Mouse (Mus musculus): ENCODE results near the gene Snupn. TPM values are rescaled to one million over a fixed set of nuclear protein-coding genes. Genes with fewer than 3 reads are reported as not detected.

Gene Snupn
- polyA plus RNA-seq, 2 experiments: 4.6 to 8.7 TPM

- Histone ChIP-seq H3K4me2 (ENCODE audit: low read depth) (no peak overlapping the region), H3K36me3 (replicated peaks; ENCODE audit: control insufficient read depth, insufficient read depth, low read depth) (no peaks in the 10 kb centered on the region), H3K4me1 (replicated peaks; ENCODE audit: control insufficient read depth in 2 of 2, insufficient read depth in 2 of 2, low read length in 1 of 2) (0 out of 4 replicates have a peak, but pooled peaks cover 0 to 2% of the 10 kb centered on the region in 2 experiments), H3K27me3 (ENCODE audit: control insufficient read depth, insufficient read depth, low read length) (no peaks in the 10 kb centered on the region), H3K9ac (replicated peaks) (no peak overlapping the region), H3K4me3 (ENCODE audit: insufficient read depth in 1 of 2, low read depth in 2 of 2, low read length in 2 of 2) (no peak overlapping the region), H3K9me3 (ENCODE audit: control insufficient read depth, low read length) (no peaks in the 10 kb centered on the region), H3K27ac (no peak overlapping the region)
- DNase-seq (ENCODE audit: low read depth in 3 of 3, low spot score in 3 of 3) (no peak), ATAC-seq (ENCODE audit: insufficient read depth) (no peak)
- 45% methylated on average over 1 of the region's 1 CpGs for WGBS (ENCODE audit: insufficient replicate concordance)
- no peak for TF ChIP-seq EP300 (IDR thresholded peaks at IDR 0.05; ENCODE audit: low read depth)
- no peak for TF ChIP-seq CTCF (IDR thresholded peaks at IDR 0.05; ENCODE audit: low read depth)
Observed at GRCm38 (mm10) chr9:56911017-56911416, 39.7 kb upstream of the Snupn start.

GRCm38 (mm10) chr9:56913991-56914390 lies 36.7 kb upstream of the Snupn start:
- no peak overlapping the region for H3K4me3 ChIP-seq (ENCODE audit: insufficient read depth in 1 of 2, low read depth in 2 of 2, low read length in 2 of 2)
- DNase-seq (ENCODE audit: low read depth in 3 of 3, low spot score in 3 of 3): no peak
- H3K9ac ChIP-seq (replicated peaks): no peak overlapping the region
- no peak for ATAC-seq (ENCODE audit: insufficient read depth)
- H3K9me3 ChIP-seq (ENCODE audit: control insufficient read depth, low read length): no peaks in the 10 kb centered on the region
- H3K27ac ChIP-seq: no peak overlapping the region
- no peaks in the 10 kb centered on the region for H3K27me3 ChIP-seq (ENCODE audit: control insufficient read depth, insufficient read depth, low read length)
- 0 out of 4 replicates have a peak, but pooled peaks cover 0 to 2% of the 10 kb centered on the region in 2 experiments for H3K4me1 ChIP-seq (replicated peaks; ENCODE audit: control insufficient read depth in 2 of 2, insufficient read depth in 2 of 2, low read length in 1 of 2)
- TF ChIP-seq CTCF (IDR thresholded peaks at IDR 0.05; ENCODE audit: low read depth): no peak
- no peak for TF ChIP-seq EP300 (IDR thresholded peaks at IDR 0.05; ENCODE audit: low read depth)
- 63% methylated on average over 9 of the region's 9 CpGs for WGBS (ENCODE audit: insufficient replicate concordance)
- no peak overlapping the region for H3K4me2 ChIP-seq (ENCODE audit: low read depth)
- H3K36me3 ChIP-seq (replicated peaks; ENCODE audit: control insufficient read depth, insufficient read depth, low read depth): no peaks in the 10 kb centered on the region

DNA sequence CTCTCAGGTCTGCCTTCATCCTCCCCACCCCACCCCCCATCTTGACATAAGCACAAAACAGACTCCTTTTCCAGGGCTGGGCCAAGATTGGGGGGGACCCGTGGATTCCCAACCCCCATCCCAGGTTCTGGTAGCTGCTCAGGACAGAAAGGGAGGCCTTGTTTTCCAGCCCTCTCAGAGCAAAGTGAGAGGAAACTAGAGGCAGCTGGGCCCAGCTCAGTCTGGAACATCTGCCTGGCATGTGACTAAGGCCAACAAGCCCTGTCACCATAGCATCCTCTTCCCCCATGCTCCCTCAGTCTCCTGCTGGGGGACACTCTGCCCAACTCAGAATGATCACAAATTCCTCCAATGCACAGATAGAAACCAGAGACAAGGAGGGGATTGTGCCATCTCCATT lies 35.6 kb upstream of the Snupn start:
- H3K9me3 ChIP-seq (ENCODE audit: control insufficient read depth, low read length): no peaks in the 10 kb centered on the region

DNA sequence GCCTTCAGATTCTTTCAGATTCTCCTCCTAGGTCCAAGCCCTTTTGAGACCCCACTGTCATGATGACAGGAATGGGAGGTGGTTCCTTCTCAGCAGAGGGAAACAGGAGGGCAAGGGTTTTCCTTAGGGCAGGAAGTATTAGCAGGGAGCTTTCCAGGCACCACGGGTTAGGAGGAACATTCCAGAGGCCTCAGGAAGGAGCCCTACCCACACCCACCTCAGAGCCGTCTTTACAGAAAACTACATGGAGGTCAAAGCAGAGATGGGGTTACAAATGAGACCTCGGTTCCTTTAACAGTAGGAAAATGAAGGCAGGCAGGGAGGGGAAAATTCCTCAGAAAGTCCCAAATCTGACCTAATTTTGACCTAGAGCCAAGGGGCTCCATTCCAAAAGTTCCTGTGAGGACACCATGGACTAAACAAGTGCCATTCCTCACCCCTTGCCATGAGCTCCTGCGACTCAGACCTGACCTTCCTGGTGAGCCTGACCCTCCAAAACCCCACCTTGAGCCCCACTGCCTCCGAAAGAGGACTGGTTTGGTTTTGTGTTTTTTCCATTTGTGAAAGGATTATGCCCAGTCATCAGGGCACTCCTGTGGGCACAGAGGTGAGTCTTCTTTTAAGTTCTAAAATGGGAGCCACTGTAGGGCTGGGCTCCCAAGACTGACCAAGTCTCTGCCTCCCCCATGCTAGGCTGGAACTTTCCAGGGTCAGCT lies 34.8 kb upstream of the Snupn start:
- no peak for ATAC-seq (ENCODE audit: insufficient read depth)
- H3K4me2 ChIP-seq (ENCODE audit: low read depth): no peak overlapping the region
- H3K27me3 ChIP-seq (ENCODE audit: control insufficient read depth, insufficient read depth, low read length): no peaks in the 10 kb centered on the region
- no peaks in the 10 kb centered on the region for H3K4me1 ChIP-seq (replicated peaks; ENCODE audit: control insufficient read depth in 2 of 2, insufficient read depth in 2 of 2, low read length in 1 of 2)
- 55% methylated on average over 5 of the region's 5 CpGs for WGBS (ENCODE audit: insufficient replicate concordance)
- no peak overlapping the region for H3K27ac ChIP-seq
- H3K9me3 ChIP-seq (ENCODE audit: control insufficient read depth, low read length): no peaks in the 10 kb centered on the region
- no peak overlapping the region for H3K4me3 ChIP-seq (ENCODE audit: insufficient read depth in 1 of 2, low read depth in 2 of 2, low read length in 2 of 2)
- H3K9ac ChIP-seq (replicated peaks): no peak overlapping the region
- DNase-seq (ENCODE audit: low read depth in 3 of 3, low spot score in 3 of 3): no peak
- H3K36me3 ChIP-seq (replicated peaks; ENCODE audit: control insufficient read depth, insufficient read depth, low read depth): no peaks in the 10 kb centered on the region
- TF ChIP-seq CTCF (IDR thresholded peaks at IDR 0.05; ENCODE audit: low read depth) (no peak), EP300 (IDR thresholded peaks at IDR 0.05; ENCODE audit: low read depth) (no peak)

More for the DNA sequence above, 35.6 kb upstream of the Snupn start:
- no peaks in the 10 kb centered on the region for H3K27me3 ChIP-seq (ENCODE audit: control insufficient read depth, insufficient read depth, low read length)
- H3K4me2 ChIP-seq (ENCODE audit: low read depth): no peak overlapping the region
- no peak for ATAC-seq (ENCODE audit: insufficient read depth)
- no peak for DNase-seq (ENCODE audit: low read depth in 3 of 3, low spot score in 3 of 3)
- 0 out of 4 replicates have a peak, but pooled peaks cover 0 to 2% of the 10 kb centered on the region in 2 experiments for H3K4me1 ChIP-seq (replicated peaks; ENCODE audit: control insufficient read depth in 2 of 2, insufficient read depth in 2 of 2, low read length in 1 of 2)
- H3K9ac ChIP-seq (replicated peaks): no peak overlapping the region
- 57% methylated on average over 1 of the region's 1 CpGs for WGBS (ENCODE audit: insufficient replicate concordance)
- TF ChIP-seq CTCF (IDR thresholded peaks at IDR 0.05; ENCODE audit: low read depth) (no peak; the same call in 1 of the 2 replicates), EP300 (IDR thresholded peaks at IDR 0.05; ENCODE audit: low read depth) (no peak)
- no peaks in the 10 kb centered on the region for H3K36me3 ChIP-seq (replicated peaks; ENCODE audit: control insufficient read depth, insufficient read depth, low read depth)
- H3K4me3 ChIP-seq (ENCODE audit: insufficient read depth in 1 of 2, low read depth in 2 of 2, low read length in 2 of 2): no peak overlapping the region
- no peak overlapping the region for H3K27ac ChIP-seq

DNA sequence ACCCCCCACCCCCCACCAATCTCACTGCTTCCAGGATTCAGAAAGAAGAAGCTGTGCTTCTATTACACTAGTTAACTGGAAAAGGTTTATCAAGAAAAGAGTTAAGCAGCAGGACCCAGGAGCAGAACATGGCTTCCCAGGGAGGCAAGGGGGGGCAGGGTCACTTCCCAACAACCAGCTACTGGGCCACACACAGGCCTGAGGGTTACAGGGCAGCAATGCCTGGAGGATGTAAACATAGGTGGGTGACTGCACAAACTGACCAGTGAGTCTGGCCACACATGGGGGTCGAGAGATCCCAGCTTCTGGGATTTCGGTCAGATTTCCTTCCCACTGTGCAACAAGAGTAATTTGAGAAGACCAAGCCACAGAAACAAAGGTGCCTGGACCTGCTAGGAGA lies 33.5 kb upstream of the Snupn start:
- ATAC-seq (ENCODE audit: insufficient read depth): no peak
- no peaks in the 10 kb centered on the region for H3K4me1 ChIP-seq (replicated peaks; ENCODE audit: control insufficient read depth in 2 of 2, insufficient read depth in 2 of 2, low read length in 1 of 2)
- H3K36me3 ChIP-seq (replicated peaks; ENCODE audit: control insufficient read depth, insufficient read depth, low read depth): no peaks in the 10 kb centered on the region
- H3K9ac ChIP-seq (replicated peaks): no peak overlapping the region
- no peaks in the 10 kb centered on the region for H3K9me3 ChIP-seq (ENCODE audit: control insufficient read depth, low read length)
- no peak for DNase-seq (ENCODE audit: low read depth in 3 of 3, low spot score in 3 of 3)
- no peak overlapping the region for H3K4me3 ChIP-seq (ENCODE audit: insufficient read depth in 1 of 2, low read depth in 2 of 2, low read length in 2 of 2)
- H3K27me3 ChIP-seq (ENCODE audit: control insufficient read depth, insufficient read depth, low read length): no peaks in the 10 kb centered on the region
- 74% methylated on average over 2 of the region's 2 CpGs for WGBS (ENCODE audit: insufficient replicate concordance)
- H3K27ac ChIP-seq: no peak overlapping the region
- TF ChIP-seq EP300 (IDR thresholded peaks at IDR 0.05; ENCODE audit: low read depth): no peak
- TF ChIP-seq CTCF (IDR thresholded peaks at IDR 0.05; ENCODE audit: low read depth): no peak
- H3K4me2 ChIP-seq (ENCODE audit: low read depth): no peak overlapping the region

Measured in liver, embryonic 14.5 days (tissue).